Mouse (Mus musculus): Measurements from ENCODE around the gene Gbp5.
"Not testable (repeated sequence)": the region's sequence is repeated elsewhere in the genome, so short reads cannot be mapped to it uniquely, and the experiment has no call there.

Gbp5 gene

DNA sequence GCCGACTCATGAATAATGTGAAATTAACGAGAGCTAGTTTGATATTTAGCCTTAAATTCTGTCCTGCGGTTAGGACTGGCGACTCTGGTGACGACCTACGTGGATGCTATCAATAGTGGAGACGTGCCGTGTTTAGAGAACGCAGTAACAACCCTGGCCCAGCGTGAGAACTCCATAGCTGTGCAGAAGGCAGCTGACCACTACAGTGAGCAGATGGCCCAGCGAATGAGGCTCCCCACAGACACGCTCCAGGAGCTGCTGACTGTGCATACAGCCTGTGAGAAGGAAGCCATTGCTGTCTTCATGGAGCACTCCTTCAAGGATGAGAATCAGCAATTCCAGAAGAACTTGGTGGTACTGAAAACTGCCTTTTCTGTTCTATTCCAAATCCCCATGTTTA is 49.0 kb downstream of the Gbp5 start:
- DNase-seq (ENCODE audit: low read depth, low spot score), result not testable (repeated sequence)

DNA sequence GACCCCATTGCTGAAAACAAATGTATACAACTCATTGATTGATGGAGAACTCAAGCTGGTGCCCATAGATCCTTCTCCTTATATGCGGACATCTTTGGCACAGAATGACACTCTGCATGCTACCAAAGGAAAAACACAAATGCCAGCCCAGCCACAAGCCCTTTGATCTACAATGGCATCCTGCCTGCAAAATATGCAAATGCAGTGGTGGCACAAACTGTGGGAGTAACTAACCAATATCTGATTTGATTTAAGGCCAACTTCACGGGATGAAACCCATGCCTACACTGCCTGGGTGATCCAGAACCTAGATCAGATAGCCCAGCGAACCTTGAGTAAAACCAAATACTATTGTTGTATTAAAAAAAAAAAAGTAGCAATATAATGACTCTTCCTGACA is 52.9 kb downstream of the Gbp5 start:
- DNase-seq (ENCODE audit: low read depth, low spot score), result no peak

DNA sequence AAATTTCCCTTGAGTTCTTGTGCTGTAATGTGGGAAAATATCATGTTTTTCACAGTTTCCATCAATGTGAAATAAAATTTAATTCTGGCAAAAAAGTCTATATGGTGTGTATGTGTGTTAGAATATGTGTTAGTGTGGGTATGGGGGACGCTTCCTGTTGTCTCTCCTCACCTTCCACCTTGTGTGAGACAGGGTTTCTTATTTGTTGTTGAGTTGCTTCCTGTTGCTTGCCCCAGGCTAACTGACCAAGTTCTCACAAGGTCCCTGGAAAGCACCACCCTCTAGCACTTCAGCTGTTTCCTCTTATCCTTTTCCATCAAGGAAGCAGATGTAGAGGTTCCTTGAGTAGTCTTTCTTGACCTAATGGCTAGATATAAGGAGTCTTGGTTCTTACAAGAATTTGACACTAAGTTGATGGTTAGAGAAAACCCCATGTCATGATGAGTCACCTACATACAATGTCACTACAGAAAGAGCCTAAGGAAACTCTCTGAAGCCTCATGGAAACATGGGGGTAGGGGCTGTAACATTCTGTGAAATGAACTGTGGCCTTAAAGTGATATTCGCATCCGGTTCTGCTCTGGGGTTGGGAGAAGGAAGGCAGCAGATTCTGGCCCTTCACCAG is 56.4 kb downstream of the Gbp5 start:
- DNase-seq (ENCODE audit: low read depth, low spot score), result no peak

DNA sequence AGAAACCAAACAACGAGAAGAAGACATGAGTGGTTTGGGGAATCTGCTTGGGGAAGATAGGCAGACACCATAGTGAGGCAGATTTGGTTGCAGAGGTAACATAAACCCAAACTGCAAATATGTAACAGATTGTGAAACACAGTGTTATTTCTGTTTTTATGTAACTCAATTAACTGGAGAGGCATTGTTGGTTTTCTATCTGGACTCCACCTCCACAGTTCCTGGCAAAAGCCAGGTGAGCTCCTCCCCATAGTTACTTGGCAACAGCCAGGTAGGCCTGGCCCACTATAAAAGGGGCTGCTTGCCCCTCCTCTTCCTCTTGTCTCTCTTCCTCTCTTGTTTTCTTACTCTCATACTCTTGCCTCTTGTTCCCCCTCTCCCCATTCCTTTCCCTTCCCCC is 60.8 kb downstream of the Gbp5 start:
- DNase-seq (ENCODE audit: low read depth, low spot score), result no peak

DNA sequence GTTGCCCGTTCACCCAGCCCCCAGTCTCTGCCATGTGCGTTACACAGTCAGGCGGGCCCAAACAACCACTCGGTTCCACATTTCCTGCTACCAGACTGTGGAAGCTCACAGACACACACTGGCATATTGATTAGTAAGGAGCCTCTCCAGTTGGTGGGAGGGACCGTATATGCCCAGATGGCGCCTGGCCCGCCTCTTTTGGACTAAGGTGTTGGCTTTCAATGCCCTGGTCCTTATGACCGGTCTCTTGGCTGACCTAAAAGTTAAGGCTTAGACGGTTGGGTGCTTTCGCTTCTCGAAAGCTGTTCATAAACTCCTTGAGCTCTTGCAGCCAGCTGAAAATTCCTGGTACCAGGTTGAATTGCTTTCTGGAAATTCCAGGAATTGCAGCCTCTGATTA is 61.8 kb downstream of the Gbp5 start:
- DNase-seq (ENCODE audit: low read depth, low spot score), result no peak

DNA sequence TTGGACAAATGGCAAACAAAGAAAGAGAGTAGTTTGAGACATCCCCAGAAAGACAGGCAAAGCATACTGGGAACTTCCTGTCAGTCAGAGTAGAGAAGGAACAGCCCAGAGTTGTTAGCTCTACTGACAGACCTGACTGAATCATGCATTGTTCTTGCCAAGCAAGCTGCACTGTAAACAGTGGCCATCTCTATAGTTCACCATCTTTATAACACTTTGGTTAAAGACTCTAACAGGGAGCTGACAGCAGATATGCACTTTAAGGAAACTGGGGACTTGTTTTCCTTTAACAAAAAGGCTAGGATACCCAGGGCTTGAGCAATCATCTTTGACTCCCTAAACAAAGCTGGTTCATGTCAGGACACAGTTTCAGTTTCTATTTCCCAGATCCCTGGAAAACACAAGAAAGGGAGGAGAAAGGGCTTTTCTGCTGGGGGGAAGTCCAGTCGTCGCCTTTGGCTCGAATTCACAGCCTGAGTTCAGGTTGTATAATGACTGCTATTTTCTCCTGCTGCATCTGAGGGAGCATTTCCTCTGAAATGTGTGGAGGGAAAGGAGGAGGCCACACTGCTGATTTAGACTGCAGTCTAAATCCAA is 66.0 kb downstream of the Gbp5 start, which contains the start of gene Gbp3:
Gbp3 (plus strand) TSS at position 395 of the 597 bp plus-strand sequence.
- DNase-seq (ENCODE audit: low read depth, low spot score), result no peak

DNA sequence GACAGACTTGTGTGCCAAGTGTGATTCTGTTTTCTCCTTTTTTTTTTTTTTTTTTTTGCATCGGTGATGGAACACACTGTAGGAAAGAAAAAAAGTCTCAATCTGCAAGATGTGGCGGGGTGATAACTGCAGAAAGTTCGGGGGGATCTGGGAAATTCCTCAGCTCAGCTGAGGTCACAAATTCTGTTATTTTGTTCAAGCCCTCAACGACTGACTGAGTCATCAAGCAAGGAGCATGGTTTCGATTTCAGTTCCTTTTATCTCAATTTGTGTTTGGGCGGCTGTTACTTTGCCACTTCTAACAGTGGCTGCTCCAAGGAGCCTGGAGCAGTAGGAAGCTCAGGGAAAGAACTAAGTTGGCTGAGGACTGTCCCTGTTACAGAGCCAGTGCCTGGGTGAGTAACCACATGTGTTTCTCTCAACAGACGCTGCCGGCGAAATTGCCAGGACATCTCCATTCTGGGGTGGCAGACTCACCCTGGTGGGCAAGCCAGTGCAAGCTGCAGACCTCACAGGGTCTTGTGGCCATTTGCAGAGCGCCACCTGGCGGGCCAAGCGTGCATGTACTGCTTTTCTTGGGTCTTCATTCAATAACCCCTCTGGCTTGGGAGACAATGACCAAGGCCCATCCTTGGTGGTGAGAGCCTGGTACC is 66.6 kb downstream of the Gbp5 start:
- peak; percentile 14 for DNase-seq (ENCODE audit: low read depth, low spot score)

DNA sequence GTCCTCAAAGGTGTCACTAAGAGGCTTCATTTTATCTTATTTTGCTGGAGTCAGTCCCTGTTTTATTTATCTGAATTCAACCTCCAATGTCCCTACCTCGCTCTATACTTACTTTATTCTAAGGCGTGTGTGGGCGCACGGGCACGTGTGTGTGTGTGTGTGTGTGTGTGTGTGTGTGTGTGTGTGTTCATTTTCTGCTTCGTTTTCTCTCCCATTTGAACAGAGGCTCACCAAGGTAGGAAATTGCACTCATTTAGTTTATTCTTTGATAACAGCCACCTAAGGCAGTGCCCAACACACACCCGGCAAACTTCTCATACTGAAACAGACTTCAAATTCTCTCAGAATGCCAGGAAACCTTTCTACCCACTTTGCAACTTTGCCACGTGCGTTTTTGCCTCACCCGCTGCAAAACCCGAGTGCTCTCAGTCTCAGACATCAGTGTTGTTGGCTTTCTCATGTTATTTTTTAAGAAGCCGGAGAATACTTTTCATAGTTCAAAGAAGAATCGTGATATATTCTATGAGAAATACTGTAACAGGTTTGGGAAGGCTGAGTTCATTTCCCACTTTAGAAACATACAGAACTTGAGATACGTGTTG is 67.4 kb downstream of the Gbp5 start:
- DNase-seq (ENCODE audit: low read depth, low spot score), result no peak

DNA sequence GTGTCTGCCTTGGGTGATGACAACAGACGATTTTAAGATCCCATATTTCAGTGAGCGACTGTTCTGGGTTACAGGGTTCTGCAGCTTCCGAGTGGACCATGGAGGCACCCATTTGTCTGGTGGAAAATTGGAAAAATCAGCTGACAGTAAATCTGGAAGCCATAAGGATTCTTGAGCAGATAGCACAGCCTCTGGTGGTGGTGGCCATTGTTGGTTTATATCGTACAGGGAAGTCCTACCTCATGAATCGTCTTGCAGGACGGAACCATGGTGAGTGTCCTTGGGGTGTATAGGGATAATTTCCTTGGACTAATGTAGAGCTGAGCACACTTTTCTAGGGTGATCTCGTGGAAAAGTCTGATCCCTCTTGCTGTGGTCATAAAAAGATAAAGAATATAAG is 67.9 kb downstream of the Gbp5 start:
- no peak for DNase-seq (ENCODE audit: low read depth, low spot score)

DNA sequence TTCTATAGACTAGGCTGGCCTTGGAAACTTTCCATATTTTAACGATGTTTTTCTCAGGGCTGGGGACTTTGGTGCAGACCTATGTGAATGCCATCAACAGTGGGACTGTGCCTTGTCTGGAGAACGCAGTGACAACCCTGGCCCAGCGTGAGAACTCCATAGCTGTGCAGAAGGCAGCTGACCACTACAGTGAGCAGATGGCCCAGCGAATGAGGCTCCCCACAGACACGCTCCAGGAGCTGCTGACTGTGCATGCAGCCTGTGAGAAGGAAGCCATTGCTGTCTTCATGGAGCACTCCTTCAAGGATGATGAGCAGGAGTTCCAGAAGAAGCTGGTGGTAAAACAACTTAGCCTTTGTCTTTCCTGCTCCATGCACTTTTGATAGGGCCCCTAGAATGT is 73.7 kb downstream of the Gbp5 start:
- not testable (repeated sequence) for DNase-seq (ENCODE audit: low read depth, low spot score)

DNA sequence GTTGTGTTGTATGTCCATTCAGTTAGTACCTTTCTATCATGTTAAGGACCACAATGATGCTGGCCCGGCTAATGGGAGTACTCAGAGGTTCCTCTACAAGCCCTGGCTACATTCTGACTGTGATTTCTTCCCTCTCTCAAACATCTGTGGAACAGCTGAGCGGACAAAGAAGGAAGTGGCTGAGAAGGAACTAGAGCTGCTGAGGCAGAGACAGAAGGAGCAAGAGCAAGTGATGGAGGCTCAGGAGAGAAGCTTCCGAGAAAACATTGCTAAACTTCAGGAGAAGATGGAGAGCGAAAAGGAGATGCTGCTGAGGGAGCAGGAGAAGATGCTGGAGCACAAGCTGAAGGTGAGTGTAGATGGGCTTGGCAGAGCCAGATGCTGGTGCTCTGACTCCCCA is 77.0 kb downstream of the Gbp5 start:
- DNase-seq (ENCODE audit: low read depth, low spot score), result no peak

All from brain, embryonic 18.5 days (tissue).